Mouse (Mus musculus): ENCODE data around the gene Pcolce2.

Gene Pcolce2

DNA sequence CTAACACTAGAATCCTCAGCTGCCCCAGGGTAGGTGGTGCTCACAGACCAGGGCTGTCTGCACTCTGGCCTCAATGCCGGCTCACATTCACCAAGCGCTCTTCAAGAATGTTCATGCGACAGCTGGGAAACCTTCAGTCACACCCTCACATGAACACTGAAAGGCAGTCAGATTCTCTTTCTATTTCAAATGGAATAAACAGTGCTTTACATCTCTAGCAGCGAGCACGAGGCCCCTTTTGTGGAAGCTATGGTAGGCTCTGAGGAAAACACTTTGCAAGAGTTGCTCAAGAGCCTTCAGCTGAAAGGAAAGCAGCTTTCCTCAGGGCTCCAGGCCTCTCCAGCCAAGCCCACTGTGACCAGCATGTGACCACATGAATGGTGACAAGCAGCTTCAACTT lies 68.0 kb downstream of the Pcolce2 start:
- DNase-seq (ENCODE audit: low spot score in 2 of 2) = no peak

DNA sequence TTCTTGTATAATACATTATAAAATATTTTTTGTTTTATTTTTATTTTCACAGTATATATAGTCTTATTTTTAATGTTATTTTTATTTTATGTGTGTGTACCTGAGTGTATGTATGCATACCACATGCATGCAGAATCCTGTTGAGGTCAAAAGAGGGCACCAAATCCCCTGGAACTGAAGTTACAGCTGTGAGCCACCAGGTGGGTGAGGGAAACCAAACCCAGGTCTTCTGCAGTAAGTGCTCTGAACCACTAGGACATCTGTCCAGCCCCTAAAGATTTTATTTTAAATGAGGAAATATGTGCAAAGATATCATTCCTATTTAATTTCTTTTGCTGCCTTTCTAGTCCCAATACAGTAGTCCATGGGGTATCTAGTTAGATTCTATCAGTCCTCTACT lies 71.5 kb downstream of the Pcolce2 start:
- DNase-seq (ENCODE audit: low spot score in 2 of 2) = no peak

DNA sequence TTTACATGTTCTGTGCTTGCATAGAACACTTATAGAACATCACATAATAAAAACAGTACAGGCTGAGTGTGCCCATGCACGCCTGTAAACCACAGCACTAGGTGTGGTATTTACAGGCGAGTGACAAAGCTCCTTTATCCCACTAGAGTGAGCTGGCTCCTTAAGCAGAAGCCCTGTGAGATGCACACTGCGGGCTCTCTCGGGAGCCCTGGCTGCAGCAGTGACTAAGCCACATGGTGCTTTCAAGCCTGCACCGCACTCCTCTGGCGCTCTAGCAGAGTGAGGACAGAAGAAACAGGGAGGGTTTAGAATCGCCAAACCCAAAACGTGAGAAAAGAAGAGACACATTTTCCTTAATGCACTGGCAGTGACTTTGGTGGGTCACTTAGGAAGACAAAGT lies 75.2 kb downstream of the Pcolce2 start:
- DNase-seq (ENCODE audit: low spot score in 2 of 2) = no peak

DNA sequence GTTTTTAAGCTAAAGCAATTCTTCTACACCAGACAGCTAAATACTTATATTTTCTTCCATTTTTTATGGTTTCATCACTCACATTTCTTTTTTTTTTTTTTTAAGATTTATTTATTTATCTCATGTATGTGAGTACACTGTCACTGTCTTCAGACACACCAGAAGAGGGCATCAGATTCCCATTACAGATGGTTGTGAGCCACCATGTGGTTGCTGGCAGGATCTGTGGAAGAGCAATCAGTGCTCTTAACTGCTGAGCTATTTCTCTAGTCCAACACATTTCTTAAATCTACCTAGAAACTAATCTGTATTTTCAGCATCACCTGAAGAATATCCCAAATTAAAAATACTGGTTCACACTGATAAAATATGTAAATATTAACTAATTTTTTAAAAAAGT lies 98.8 kb downstream of the Pcolce2 start:
- DNase-seq (ENCODE audit: low spot score in 2 of 2) = no peak

DNA sequence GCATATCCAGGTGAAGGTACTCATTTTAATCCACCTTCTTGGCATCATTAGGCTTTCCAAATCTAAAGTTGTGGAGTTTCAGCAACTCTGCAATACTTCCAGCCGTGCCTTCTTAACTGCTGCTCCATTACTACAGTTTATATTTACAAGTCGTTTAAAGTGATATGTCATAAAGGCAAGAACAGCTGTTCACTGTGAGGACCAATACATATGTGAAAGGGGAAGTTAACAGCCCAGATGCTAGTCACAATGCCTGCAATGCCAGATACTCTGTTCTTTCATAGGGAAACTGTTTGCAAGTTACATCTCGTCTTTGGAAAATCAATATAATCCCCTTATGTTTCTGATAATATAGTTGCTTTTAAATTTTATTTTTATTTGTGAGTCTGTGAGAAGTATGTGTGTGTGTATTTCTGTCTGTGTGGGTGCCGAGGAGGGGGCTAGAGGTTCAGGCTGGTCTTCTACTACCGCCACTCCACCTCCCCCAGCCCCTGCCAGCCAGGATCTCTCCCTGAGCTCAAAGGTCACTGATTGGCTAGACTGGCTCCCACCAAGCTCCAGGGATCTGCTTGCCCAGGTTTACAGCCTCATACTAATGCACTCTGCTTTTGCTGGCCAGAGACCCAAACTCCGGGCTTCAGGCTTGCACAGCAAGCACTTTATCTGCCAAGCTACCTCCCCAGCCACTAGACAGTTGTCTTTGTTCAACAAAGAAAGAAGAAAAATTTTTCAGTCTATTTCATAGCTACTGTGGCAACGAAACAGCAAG lies 107.6 kb downstream of the Pcolce2 start:
- no peak for DNase-seq (ENCODE audit: low spot score in 2 of 2)

DNA sequence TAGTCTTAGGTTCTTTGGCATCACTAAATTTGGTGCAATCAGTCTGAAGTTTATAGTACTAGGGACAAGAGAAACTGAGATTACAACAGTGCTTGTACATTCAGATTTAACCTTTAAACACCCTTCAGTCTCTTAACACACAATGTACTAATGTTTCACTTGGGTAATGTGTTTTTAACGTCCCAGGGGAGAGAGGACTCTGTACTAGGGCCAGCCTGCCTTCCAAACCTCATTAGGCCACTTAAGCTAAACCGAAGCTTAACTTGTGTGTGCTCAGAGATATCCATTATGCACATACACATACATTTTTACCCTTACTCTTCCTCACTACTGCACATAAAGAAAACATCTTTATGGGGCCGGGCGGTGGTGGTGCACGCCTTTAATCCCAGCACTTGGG lies 109.9 kb downstream of the Pcolce2 start:
- DNase-seq (ENCODE audit: low spot score in 2 of 2) = no peak

Data from cerebellum, postnatal 4 days (tissue).